Mouse (Mus musculus) neutrophil, adult 59 days (primary cell): ENCODE measurements around the gene Olfr411. TPM values are rescaled to one million over a fixed set of nuclear protein-coding genes. Genes with fewer than 3 reads are reported as not detected.

Experiments used
- total RNA-seq, 2 experiments: library from RNA; stranded (reverse); gene quantifications; 1 replicate in 1 of 2; 2 replicates in 1 of 2; pipeline ENCODE4 v1.2.4; 2023

Gene Olfr411
- total RNA-seq, result not detected

GRCm38 (mm10) chr11:74352550-74352949 is at the start of gene Olfr411:
Gene Olfr411, minus strand, starts transcription at chr11:74352650.

GRCm38 (mm10) chr11:74361769-74362168 is 9.3 kb upstream of the Olfr411 start, which contains the start of gene Olfr412:
Gene Olfr412, plus strand, starts transcription at chr11:74362069.

GRCm38 (mm10) chr11:74337931-74338330 is 14.5 kb downstream of the Olfr411 start, which contains the start of gene Olfr410:
Gene Olfr410, minus strand, starts transcription at chr11:74338031.

Other genes starting within 250 kb of the Olfr411 start
- not detected for gene Olfr401, start 238.9 kb downstream of the Olfr411 start, total RNA-seq
- gene Olfr402, start 199.1 kb downstream of the Olfr411 start, total RNA-seq, result not detected
- not detected for gene Olfr403, start 166.4 kb downstream of the Olfr411 start, total RNA-seq
- gene Olfr43, start 141.3 kb downstream of the Olfr411 start, total RNA-seq, result not detected
- not detected for gene Olfr406, start 92.8 kb downstream of the Olfr411 start, total RNA-seq
- gene Olfr59, start 68.9 kb downstream of the Olfr411 start, total RNA-seq, result not detected
- not detected for gene Olfr410, start 14.6 kb downstream of the Olfr411 start, total RNA-seq
- gene Olfr412, start 9.4 kb upstream of the Olfr411 start, total RNA-seq, result not detected